Mouse (Mus musculus) embryonic facial prominence, embryonic 11.5 days (tissue): ENCODE data around the gene Stpg1. TPM values are rescaled to one million over a fixed set of nuclear protein-coding genes. Genes with fewer than 3 reads are reported as not detected.

Source experiments
- ATAC-seq: fragments of 200-750 bp; cut with Nextera tagmentation; replicated peaks from 2 replicates; pipeline ENCODE4 v1.8.0; 2017; ENCODE audit warnings: low read depth; ENCODE audit not compliant: insufficient number of reproducible peaks, low FRiP score, low TSS enrichment
- DNase-seq: peaks from one replicate; pipeline ENCODE4 v3.0.0-alpha.2; 2015; ENCODE audit warnings: low spot score
- H3K27ac ChIP-seq: fragments of 300-500 bp; sonication (generic); replicated peaks from 2 replicates; pipeline ENCODE4 v1.5.1; 2014; ENCODE audit warnings: mild to moderate bottlenecking, low read depth, low read length, control low read depth
- H3K27me3 ChIP-seq: fragments of 300-500 bp; sonication (generic); 2 replicates; pipeline ENCODE4 v1.6.1; 2014; ENCODE audit warnings: mild to moderate bottlenecking, low read length, moderate library complexity, mixed read lengths; ENCODE audit not compliant: control insufficient read depth, insufficient read depth
- H3K36me3 ChIP-seq: fragments of 300-500 bp; sonication (generic); replicated peaks from 2 replicates; pipeline ENCODE4 v1.6.1; 2014; ENCODE audit warnings: low read depth, mild to moderate bottlenecking, low read length, moderate library complexity, mixed read lengths; ENCODE audit not compliant: control insufficient read depth, insufficient read depth
- H3K4me1 ChIP-seq: fragments of 300-500 bp; sonication (generic); 2 replicates; pipeline ENCODE4 v1.6.1; 2014; ENCODE audit warnings: low read length, mixed read lengths; ENCODE audit not compliant: control insufficient read depth, insufficient read depth
- H3K4me2 ChIP-seq: fragments of 300-500 bp; sonication (generic); 2 replicates; pipeline ENCODE4 v1.6.1; 2014; ENCODE audit warnings: low read depth, mild to moderate bottlenecking, control low read depth, low read length, moderate library complexity
- H3K4me3 ChIP-seq: fragments of 300-500 bp; sonication (generic); 2 replicates; pipeline ENCODE4 v1.5.1; 2014; ENCODE audit warnings: low read depth, low read length, control low read depth
- H3K9ac ChIP-seq: fragments of 300-500 bp; sonication (generic); replicated peaks from 2 replicates; pipeline ENCODE4 v1.6.1; 2014; ENCODE audit warnings: mild to moderate bottlenecking, control low read depth, low read length
- H3K9me3 ChIP-seq: fragments of 300-500 bp; sonication (generic); replicated peaks from 2 replicates; pipeline ENCODE4 v1.6.1; 2016; ENCODE audit warnings: mild to moderate bottlenecking, low read length, inconsistent platforms, mixed read lengths; ENCODE audit not compliant: control insufficient read depth
- WGBS: fragments of 180-500 bp; shearing (Covaris S2); extraction: QIAGEN DNeasy Blood & Tissue Kit; methylation state at CpG from one replicate; pipeline ENCODE4 v1.1.7; 2014; 5-methylcytosine and 5-hydroxymethylcytosine counted together
- microRNA-seq: library from miRNA; unstranded; fragments of <30 nt; microRNA quantifications from one replicate; pipeline ENCODE4, GENCODE M21; 2016; ENCODE audit warnings: borderline number of aligned reads
- polyA plus RNA-seq: library from polyadenylated mRNA; unstranded; fragments of >200 nt; fragmentation: Nextera tagmentation; extraction: Ambion mirVana; gene quantifications from 2 replicates; pipeline ENCODE4 v1.2.1, GENCODE M21; 2014

Stpg1 gene
- polyA plus RNA-seq, 1 experiment from 2014 or later, result 0.32 TPM

DNA sequence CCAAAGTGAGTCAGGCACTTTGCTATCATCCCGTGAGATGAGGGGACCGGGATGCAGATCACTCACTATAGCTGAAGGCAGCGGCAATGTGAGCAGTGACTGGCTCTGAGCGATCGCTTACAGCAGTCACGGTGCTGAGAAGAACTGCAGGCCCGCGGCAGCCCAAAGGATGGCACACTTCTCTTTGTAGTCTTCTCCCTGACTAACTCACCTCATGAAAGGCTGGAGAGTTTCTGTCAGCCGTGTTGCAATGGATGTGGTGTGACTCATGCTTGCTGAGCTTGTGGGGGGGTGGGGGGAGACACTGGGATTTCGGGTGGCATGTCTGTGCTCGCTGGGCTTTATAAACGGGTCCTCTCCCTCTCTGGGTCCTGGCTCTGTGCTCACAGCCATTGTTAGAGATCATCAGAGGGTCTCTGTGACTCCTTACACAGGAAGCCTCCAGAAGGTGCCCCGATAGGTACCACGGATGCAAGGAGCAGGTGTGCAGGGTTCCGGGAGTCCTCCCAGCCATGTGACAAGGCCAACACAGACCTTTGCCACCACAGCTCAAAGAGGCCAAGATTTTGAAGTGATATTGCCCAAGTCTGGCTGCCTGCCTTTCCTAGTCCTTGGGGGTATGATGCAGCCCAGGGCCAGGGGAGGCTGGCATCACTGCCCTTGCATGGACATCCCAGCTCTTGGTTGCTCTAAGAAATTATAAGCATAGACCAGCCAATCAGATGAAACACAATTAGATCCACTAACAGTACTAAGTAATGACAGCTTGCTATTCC lies 81.0 kb downstream of the Stpg1 start:
- Histone ChIP-seq H3K27me3 (peaks cover 26% of the 10 kb centered on the region), H3K9me3 (no peaks in the 10 kb centered on the region), H3K4me2 (no peak overlapping the region), H3K27ac (no peak overlapping the region), H3K4me1 (peaks cover 3% of the 10 kb centered on the region), H3K36me3 (no peaks in the 10 kb centered on the region), H3K4me3 (no peak overlapping the region), H3K9ac (no peak overlapping the region)
- ATAC-seq (no peak), DNase-seq (no peak)
- 59% methylated on average over 15 of the region's 15 CpGs for WGBS

DNA sequence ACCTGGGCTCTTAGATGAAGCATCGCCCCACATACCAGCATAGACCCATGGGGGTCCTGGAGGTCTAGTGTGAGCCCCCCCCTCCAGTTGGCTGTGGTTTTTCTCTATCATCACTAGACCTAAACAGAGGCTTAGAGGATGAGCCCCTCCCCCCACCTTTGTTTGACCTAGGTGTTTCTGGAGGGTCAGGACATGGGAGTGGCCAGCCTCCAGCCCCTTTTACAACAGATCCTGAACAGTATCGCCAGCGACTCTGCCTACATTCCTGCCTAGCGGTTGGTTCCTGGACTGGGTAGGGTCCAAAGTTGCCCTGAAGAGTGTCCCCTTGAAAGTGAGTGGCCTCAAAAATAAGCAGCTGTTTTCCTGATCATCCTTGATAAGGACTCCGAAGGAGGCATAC lies 83.9 kb downstream of the Stpg1 start:
- Histone ChIP-seq H3K9ac (no peak overlapping the region), H3K27ac (no peak overlapping the region), H3K27me3 (peaks cover 10% of the 10 kb centered on the region), H3K4me1 (no peaks in the 10 kb centered on the region), H3K36me3 (no peaks in the 10 kb centered on the region), H3K9me3 (no peaks in the 10 kb centered on the region), H3K4me3 (no peak overlapping the region), H3K4me2 (no peak overlapping the region)
- ATAC-seq (no peak), DNase-seq (no peak)
- 80% methylated on average over 5 of the region's 5 CpGs for WGBS

DNA sequence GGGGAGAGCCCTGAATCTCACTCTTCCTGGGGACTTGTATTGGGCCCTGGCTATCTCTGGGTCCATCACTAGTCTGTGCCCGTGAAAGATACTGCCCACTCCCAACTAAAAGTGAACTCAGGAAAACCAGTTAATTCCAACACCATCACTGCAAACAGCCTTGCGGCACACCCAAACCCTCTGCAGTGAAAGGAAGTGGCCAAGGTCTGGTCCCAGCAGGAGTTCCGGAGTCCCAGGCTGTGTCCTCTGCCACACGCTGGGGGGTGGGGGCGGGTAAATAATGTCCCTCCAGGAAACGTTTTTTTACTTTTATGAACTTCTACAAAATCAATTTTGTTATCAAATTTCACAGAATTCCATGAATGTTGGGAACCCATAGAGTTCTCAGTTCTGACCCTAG lies 85.1 kb downstream of the Stpg1 start:
- Histone ChIP-seq H3K27ac (no peak overlapping the region), H3K4me3 (no peak overlapping the region), H3K4me2 (no peak overlapping the region), H3K9me3 (no peaks in the 10 kb centered on the region), H3K9ac (no peak overlapping the region), H3K27me3 (no peaks in the 10 kb centered on the region; the same call in 1 of the 2 replicates), H3K4me1 (no peaks in the 10 kb centered on the region), H3K36me3 (no peaks in the 10 kb centered on the region)
- DNase-seq (no peak), ATAC-seq (no peak)
- 54% methylated on average over 6 of the region's 6 CpGs for WGBS

DNA sequence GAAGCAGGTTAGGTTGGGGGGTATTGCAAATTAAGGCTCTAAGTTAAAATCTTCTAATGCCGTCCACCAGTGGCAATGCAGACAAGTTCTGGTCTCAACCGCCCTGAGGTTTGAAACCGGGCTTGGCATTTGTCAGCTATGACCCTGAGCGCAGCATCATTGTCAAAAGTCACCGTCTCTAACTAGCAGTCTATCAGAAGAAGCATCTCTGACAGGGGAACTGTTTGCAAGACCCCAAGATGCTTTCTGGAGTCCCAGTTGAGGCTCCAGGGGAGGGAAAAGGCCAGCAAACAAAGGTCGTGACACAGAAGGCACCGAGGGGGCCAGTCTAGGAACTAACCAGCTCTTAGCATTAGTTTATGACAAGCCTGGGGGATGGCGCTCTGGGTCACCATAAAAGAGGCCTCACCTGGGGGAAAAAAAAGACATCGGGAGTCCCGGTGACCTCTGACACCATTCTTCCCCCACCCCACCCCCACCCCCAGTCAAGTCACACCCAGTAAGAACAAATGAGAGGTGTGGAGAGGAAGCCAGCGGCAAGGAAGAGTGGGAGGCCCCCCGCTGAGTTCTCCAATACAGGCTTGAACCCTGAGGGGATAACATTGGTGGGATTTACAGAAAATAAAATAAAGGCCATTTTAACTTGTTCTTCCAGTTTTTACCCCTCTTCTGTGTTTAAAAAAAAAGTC lies 86.8 kb downstream of the Stpg1 start:
- H3K9me3 ChIP-seq, result no peaks in the 10 kb centered on the region
- no peak overlapping the region for H3K27ac ChIP-seq
- no peak overlapping the region for H3K4me2 ChIP-seq
- no peak for DNase-seq
- 24% methylated on average over 12 of the region's 12 CpGs for WGBS
- no peak overlapping the region for H3K9ac ChIP-seq
- H3K4me3 ChIP-seq, result no peak overlapping the region
- H3K4me1 ChIP-seq, result no peaks in the 10 kb centered on the region
- ATAC-seq, result no peak
- no peaks in the 10 kb centered on the region for H3K36me3 ChIP-seq
- H3K27me3 ChIP-seq, result no peaks in the 10 kb centered on the region; the same call in 1 of the 2 replicates

DNA sequence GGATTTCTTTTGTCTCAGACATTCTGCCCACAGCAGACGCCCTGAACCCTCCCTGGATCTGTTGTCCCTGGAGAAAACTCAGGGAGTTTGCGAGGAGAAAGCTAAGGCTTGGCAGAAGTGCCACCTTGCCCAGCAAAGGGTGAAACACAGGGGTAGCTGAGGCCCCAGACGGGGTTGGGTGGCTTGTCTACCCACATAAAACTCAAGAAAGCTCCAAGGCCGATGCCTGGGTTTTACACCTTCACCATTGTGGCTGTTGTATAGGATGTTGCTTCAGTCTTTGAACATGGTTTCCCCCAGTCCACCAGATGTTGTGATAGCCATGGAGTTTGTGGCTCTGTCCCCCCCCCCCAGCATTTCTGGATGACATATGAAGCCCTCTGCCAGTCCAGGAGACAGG lies 90.2 kb downstream of the Stpg1 start:
- 48% methylated on average over 4 of the region's 4 CpGs for WGBS
- ATAC-seq (no peak), DNase-seq (no peak)
- Histone ChIP-seq H3K36me3 (no peaks in the 10 kb centered on the region), H3K9me3 (no peaks in the 10 kb centered on the region), H3K9ac (no peak overlapping the region), H3K4me1 (no peaks in the 10 kb centered on the region), H3K4me3 (no peak overlapping the region), H3K27ac (no peak overlapping the region), H3K27me3 (no peaks in the 10 kb centered on the region; the same call in 1 of the 2 replicates), H3K4me2 (no peak overlapping the region)

Small RNA genes lying within 50 kb of the gene (microRNA-seq; reads per million reads assigned to microRNA genes)
- gene Gm25317, result not detected

Other genes starting within 250 kb of the Stpg1 start
- 148 and 156 TPM in 2 replicates for gene Clic4, start 222.0 kb upstream of the Stpg1 start, polyA plus RNA-seq
- gene Srrm1, start 141.5 kb upstream of the Stpg1 start, polyA plus RNA-seq, result 245 and 269 TPM in 2 replicates
- gene Ncmap, start 96.6 kb upstream of the Stpg1 start, polyA plus RNA-seq, result 0.72 and 1.3 TPM in 2 replicates
- 8.5 and 10.7 TPM in 2 replicates for gene Rcan3, start 60.9 kb upstream of the Stpg1 start, polyA plus RNA-seq
- gene Nipal3, start 248 bp downstream of the Stpg1 start, polyA plus RNA-seq, result 2.6 and 3.0 TPM in 2 replicates
- gene Grhl3, start 78.8 kb downstream of the Stpg1 start, polyA plus RNA-seq, result 10.1 and 13.0 TPM in 2 replicates
- gene Ifnlr1, start 191.5 kb downstream of the Stpg1 start, polyA plus RNA-seq, result 0.59 and 0.70 TPM in 2 replicates
- not detected in 2 replicates for gene Il22ra1, start 233.4 kb downstream of the Stpg1 start, polyA plus RNA-seq